Mouse (Mus musculus) kidney, postnatal 36 days (tissue): ENCODE data around the gene Gp9.
A peak's percentile ranks its signal among the peaks of the same experiment; 100 is the strongest.

Experiments
- DNase-seq, 2 experiments: peaks; one replicate each; pipeline ENCODE4 v3.0.0; 2021 to 2022; ENCODE audit warnings: mixed read lengths in 2 of 2

The Gp9 gene

DNA sequence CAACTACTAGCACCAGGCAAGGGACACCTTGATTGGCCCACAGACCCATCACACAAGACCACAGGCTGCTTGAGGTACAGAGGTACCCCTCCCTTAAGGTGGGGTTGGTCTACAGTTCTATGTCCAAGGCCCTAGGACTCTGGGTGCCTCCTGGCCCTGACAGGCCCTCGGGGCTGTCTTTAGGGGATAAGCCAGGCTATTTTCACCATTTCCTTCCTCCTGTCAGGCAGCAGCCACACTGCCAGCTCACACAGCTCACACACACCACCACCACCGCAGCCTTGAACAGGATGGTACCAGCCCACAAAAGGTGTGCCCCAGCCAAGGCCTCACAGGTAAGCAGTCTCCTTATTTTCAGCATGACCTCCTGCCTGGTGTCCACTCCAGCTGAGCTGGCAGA, at the start of gene Gp9:
Gene Gp9, plus strand, starts transcription at position 231 of the 400 bp plus-strand sequence.
- no peak for DNase-seq

DNA sequence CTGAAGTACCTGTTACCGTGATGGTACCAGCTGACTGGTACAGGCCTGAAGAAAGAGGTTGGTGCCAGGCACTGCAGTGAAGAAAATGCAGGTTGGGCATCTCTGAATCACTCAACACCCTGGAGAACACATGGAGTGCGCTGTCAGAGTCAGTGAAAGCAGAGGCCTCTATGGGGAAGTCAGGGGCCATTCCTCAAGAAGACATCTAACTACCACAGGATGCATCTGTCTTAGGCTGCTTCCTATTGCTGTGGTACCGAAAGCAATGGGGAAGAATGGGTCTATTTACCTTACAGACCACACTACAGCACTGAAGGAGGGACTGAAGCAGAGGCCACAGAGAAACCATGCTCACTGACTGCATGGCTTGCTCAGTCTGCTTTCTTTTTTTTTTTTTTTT, 49.8 kb upstream of the Gp9 start:
- no peak for DNase-seq

DNA sequence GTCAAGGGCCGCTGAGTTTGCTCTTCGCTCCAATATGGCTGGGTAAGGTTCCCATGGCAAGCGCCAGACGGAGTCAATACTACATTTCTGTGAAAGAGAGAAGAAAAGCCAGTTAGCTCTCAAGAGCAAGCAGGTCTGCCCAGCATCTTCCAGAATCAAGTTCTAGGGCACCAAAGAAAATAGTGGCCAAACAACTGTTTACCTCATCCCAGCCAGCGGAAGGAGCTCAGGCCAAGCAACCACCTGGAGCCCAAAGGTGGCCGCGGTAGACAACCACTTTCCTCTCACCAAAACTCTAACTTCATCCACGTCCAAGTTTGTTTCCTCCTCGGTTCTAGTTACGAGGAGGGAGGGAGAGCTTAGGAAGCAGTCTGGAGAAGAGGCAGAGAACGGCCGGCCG, 47.7 kb upstream of the Gp9 start:
- DNase-seq, result no peak

DNA sequence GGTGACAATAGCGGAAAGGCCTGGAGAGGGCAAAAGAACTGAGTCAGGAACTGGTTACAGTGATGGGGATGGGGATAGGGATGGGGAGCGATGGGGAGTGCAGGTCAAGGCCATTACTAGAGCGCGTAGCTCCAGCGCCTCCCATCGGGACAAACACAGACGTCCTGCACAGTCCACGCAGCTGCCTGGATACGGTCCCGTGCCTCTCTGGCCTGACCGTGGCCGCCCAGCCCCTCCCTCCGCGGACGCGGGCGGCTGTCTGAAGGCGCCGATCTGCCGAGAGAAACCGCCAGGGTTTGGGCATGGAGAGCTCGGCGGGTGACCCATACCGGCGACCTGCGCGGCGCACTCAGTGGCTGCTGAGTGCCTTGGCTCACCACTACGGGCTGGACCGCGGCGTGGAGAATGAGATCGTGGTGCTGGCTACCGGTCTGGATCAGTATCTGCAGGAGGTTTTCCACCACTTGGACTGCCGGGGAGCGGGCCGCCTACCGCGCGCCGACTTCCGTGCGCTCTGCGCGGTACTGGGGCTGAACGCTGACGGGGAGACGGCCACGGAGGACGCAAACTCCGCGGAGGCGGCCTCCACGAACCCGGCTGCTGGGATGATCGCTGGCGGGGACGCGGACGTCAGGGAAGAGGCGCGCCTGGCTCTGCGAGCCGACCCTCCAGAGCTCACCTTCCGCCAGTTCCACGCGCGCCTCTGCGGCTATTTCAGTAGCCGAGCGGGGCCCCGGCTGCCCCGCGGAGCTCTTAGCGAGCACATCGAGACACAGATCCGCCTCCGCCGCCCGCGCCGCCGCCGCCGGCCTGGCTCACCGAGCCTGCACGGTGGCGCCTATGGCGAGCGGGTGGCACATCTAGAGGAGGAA, 47.0 kb upstream of the Gp9 start, which contains the start of gene Efcc1:
Gene Efcc1, plus strand, starts transcription at position 279 of the 872 bp plus-strand sequence.
- DNase-seq, result peak; percentile 51 to 67

DNA sequence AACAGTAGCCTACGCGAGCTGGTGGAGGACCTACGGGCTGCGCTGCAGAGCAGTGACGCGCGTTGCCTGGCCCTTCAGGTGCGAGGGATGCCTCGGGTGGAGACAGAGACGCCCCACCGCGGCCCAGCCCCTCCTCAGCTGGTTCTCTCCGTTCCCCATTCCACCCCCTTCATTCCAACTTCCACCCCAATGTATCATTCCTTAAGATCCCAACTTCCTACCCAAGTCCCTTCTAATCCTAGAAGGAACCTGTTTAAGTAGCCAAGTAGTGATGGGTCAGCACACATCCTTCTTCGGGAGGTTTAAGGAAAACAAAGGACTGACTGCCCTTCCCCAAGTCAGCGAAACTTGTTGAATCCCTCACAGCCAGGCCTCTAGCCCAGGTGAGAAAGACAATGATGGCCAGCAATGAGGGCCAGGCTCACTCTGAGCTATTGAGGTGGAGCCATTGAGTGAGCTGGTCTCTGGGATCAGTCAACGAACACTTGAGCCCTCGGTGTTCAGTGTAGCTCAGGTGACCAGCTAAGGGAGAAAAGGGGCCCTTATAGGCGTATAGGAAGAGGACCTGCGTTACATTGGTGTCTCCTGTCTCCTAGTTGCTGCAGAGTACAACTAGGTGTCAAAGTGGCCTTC, 46.3 kb upstream of the Gp9 start:
- DNase-seq, result no peak

DNA sequence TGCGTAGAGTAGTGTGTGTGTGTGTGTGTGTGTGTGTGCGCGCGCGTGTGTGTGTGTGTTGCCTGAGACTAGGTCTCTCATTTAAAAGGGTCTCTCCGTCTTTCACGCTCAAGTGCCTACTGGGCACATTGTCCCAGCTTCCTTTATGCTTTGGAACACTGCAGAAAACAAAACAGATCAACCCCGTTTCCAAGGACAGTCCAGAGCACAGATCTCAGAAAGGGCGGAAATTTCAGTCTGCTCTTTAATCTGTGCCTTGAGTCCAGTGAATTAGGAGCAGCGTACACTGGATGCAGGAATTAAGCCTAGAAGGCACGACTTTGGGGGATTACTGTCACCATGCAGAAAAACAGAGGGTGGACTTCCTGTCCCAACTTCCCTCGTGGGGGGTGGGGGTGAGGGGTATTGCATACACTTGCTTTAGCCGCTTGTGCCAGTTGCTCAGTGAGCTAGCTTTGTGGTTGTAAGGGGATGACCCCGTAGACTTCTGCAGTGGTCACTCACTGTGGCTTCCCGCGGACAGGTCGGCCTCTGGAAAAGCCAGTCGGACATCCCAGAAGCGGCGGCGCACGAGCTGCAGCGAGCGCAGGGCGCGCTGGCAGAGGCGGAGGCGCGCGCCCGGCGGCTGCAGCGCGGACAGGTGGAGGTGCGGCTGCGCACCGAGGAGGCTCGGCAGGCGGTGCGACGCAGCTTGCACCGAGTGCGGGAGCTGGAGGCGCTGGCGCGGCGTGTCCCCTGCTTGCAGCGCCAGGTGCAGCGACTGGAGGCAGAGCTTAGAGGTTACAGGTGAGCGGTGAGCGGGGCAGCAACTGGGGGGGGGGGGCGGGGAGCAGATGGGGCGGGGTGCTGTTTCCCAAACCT, 45.5 kb upstream of the Gp9 start:
- DNase-seq, result peak in 1 of 2 experiments; percentile 39

DNA sequence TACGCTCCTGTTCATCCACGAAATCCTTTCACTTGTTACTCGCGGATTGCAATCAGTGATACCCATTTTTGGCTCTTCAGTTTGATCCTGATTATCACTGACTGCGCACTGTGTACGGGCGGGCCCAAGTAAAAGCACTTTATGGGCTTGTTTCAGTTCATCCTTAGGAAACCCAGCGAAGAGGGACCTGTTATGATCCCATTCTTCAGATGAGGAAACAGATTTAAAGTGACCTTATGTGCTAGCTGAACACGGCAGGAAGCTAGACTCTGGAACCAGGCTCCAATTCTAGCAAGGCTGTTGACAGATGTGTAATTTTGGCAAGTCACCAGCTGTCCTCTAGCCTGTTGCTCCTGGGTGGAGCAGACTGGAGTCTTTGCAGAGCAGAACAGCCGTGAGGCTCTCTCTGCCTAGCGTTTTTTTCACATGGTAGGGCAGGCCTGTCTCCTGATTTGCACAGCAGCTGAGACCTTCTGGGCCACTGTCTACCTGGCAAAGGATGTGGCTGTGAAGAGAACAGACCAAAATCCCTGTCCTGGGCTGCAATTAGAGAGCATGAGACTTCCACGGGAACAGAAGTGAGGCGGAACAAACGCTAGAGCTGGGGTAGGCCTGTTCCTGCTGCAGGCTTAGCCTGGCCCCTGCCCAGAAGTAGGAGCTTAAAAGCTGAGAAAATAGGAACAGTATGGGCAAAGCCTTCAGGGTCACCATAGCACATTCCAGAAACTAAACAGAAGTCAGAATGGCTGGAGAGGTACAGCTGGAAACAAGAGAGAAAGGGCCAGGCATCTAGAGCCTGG, 44.5 kb upstream of the Gp9 start:
- DNase-seq, result peak; percentile 33 to 54

DNA sequence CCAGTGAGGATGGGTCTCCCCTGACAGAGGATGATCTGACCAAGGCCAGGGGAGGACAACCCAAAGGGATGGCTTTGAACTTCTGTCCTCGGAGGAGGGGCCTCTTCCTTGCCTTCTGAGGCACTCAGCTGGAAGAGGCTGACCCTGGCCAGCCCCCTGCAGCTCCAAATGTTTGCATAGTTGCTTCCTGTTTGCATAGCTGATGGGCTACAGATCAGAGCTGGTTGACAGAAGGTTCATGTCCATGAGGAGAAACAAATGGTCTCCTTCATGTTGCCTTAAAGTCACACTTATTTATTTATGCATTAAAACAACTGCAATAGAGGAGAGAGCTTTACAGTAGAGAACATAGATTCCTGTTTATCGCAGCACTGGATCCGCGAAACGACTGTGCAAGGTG, 43.7 kb upstream of the Gp9 start:
- peak; percentile 24 to 39 for DNase-seq

DNA sequence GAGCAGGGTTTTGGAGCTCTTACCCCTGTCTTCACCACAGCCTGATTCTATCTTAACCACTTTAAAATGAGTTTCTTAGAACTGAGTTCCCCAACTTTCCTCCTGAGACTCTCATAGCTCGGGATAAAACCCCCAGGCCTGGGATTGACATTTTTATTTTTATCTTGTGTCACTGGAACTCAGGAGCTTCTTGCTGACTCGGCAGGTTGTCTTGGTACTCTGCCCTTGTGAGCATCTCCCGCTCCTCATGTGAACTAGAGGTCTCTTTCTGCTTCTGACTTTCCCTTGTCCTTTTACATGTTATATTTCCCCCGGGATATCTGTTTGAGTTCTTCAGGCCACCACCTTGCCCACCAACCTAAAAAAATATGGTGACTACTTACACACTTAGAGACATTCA, 40.9 kb upstream of the Gp9 start:
- DNase-seq, result no peak

DNA sequence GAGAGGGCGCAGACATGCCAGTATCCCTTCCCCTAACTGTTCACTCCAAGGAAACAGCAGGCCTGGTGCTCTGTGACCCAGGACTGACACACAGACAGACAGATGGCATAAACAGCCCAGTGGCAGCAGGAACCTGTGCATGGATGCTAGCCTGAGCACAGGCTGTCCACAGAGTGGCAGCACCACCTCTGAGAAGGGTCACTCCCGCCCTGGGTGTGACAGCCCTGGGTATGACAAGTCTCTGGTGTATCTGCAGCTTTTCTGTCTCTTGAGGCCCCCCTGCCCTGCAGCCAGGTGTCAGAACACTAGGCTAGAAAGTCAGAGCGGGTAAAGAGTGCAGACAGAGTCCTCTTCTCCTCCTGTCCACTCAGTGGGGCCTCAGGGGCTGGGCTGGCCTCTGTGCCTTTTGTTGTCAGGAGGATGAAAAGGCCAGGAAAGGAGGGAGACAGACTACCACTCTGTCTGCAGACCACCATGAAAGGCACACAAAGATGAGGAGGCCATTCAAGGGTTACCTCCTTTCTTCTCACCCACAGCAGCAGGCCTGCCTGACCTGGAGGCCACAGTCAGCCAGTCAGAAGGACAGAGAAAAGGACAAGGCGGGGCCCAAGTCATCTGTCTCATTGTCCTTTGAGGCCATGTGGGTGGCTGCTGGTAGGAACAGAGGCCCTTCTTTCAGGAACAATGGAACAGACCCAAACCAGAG, 39.8 kb upstream of the Gp9 start:
- no peak for DNase-seq

DNA sequence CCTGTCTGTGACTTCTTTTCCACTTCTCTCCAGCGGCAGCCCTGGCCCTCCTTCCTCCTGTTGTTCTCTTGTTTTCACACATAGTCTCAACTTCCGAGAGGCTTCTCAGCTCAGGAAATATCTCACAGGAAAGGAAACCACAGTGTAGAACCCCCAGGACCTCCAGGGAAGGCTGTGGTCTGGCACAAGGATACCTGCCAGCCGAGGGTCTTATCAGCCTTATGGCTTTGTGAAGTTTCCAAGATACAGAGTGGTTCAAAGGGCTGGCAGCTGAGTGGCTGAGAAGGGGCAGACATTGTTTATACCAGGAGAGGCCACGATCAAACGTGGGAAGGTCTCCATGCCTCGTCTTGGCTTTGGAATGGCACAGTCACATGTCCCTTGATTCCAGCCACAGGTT, 38.0 kb upstream of the Gp9 start:
- no peak for DNase-seq

DNA sequence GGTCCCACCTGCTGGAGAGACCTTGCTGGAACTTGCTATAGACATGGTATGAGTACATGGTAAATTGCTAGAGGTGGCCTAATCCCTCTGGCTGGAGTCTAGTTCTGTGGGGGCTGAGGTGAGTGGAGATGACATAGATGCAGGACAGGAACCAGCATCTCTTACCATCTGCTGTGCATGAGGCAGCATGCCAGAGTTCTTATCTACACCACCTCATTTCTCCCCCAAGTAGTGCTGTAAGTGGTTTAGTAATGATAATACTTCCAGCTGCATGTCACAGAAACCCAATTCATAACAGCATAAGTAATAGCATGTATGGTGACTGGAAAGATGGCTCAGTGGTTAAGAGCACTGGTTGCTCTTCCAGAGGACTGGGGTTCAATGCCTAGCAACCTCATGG, 37.4 kb upstream of the Gp9 start:
- no peak for DNase-seq

DNA sequence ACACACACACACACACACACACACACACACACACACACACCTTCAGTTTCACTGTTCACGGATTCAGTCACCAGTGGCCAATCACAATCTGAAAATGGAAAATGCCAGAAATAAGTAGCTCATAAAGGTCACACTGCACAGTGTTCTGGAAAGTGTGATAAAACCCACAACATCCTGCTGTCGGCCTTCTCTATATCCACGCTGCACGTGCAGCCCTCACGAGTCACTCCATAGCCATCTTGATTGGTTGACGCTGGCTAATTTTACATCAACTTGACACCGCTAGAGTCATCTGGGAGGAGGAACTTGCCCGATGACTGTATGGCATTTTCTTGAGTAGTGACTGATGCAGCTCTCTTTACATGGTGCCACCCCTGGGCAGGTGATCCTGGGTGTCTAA, 35.9 kb upstream of the Gp9 start:
- no peak for DNase-seq

DNA sequence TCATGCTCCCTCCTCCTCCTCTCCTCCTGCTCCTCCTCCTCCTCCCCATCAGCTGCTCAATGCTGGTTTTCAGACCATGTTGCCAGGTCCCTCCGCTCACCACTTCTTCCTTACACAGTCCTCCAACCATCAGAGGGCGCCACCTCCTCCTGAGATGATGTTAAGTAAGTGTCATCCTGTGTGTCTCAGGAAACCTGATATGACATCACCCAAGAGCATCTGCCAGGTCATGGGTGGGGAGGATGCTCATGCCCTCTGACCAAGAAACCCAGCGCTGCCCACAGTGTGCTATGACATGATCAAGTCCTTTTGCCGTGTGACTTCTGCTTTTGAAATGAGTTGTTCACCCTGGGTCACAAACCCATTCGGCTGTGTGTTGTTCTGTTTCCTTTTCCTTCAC, 35.1 kb upstream of the Gp9 start:
- no peak for DNase-seq

DNA sequence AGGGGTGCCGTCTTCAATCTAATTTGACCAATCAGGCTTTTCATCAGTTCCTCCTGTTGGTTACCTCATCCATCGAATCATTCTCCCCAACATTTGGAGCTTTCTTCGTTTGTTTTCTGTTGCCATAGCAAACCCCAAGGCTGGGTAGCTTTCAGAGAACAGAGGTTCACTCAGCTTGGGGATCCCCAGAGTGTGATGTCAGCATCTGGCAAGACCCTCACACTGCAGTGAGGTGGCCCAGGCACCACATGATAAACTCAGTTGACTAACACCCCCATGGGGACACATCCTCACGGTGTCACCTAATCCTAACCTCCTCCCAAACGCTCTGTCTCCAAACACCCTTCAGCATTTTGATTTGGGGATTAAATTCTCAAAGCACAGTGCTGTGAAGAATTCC, 34.6 kb upstream of the Gp9 start:
- no peak for DNase-seq

DNA sequence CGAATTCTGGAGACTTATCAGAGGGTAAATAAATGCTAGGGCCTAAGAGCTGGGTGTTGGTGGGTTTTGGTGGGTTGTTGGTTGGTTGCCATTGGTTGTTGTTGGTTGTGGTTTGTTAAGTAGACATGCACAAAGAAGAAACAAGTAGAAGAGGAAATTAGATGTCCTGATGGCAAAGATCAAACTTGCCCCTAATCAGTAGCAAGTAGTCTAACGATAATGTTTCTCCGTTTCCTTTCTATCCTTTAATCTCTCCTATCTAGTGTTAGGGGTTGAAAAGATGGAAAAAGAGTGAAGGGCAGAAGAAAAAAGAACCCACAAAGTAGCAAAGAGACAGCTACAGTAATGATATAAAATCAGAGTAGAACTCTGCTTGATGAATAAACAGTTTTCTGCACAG, 33.2 kb upstream of the Gp9 start:
- DNase-seq, result no peak

DNA sequence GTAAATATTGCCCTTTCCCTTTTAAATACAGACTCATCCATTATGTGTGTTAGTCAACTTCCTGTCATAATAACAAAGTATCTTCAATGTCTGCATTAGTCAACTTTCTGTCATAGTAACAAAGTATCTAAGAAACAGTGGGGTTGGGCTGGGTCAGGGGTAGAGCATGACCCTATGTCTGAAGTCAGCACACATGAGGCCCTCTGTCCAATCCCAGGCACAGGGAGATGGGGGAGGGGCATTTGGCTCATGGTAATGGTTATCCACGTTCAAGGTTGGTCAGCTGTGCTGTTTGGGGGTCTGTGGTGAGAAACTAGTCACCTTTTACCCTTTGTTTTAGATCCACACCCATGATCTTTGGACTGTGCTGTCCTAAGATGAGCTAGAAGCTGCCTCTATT, 32.6 kb upstream of the Gp9 start:
- peak; percentile 46 to 53 for DNase-seq

DNA sequence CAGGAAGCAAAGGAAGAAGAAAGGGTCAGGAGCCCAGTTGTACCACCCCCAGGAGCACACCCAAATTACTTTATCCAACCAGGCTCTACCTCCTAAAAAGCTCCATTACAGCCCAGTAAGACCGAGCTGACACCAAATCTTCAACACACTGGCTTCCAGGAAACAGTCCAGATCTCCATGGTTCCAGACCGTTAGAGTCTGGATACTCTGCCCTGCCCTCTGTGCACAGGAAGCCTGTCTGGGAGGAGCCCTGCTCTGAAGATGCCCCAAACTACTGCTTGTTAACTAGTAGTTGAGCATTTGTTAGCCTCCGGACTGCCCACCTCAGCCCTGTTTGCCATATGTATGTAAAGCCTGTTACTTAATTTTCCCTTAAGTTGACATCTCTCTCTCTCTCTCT, 31.8 kb upstream of the Gp9 start:
- DNase-seq, result no peak

DNA sequence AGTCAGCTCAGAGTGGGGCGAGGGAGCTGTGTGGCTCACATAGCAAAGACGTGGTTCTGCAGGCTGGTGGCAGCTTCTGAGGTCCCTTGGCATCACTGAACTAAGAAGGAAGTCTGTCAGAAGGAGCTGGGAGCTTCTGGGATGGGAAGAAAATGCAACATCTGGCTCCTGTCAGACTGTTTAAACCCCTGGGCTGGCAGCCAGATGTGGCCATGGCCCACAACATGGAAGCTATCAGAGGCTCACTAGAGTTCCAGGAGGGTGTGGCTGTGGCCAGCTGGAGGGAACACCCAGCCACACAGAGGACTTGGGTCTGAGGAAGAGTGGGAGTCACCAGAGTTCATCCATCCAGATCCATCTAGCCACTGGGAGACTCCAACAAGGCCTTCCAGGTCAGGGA, 31.0 kb upstream of the Gp9 start:
- DNase-seq, result peak in 1 of 2 experiments; percentile 32

DNA sequence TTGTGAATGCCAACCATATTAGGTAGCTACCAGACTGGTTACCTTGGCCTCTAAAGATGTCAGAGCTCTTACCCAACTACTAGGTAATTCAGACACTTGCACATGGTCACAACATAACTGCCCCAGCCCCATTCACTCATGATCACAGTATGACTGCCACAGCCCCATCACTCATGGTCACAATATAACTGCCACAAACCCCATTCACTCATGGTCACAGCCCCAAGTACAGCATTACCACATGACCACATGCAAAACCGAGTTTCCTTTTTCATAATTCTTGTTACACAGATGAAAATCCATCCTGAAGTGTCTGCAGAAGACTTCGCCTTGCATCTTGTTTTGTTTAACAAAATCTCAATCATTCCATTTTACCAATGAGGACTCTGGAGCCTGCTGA, 29.8 kb upstream of the Gp9 start:
- no peak for DNase-seq

DNA sequence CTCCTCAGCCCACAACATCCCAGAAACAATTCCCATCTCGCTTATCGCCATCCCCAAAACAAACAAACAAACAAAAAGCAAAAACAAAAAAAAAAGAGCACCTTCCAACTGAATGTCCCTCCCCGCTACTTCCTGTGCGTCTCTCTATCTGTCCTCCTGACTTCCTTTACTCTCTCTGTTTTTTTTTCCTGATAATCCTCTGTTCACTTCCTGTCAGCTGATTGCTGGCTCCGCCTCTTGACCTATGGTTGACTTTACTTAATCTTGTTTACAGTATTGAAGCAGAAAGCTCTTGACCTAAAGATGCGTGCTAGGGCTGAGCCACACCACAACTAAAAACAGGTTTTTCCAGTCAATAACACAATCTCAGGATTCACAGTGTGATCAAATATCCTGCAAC, 29.3 kb upstream of the Gp9 start:
- DNase-seq, result no peak
